Mouse (Mus musculus): Measurements from ENCODE around the gene Agrn. TPM values are rescaled to one million over a fixed set of nuclear protein-coding genes. Genes with fewer than 3 reads are reported as not detected.

Gene Agrn
- polyA plus RNA-seq (2017; shearing (Covaris generic)) = 1 to 10 TPM; 2.6 to 2.8 TPM

GRCm38 (mm10) chr4:156197131-156197828 is at the start of gene Agrn:
Gene Agrn, minus strand, starts transcription at chr4:156197488.
- peak; percentile 24 for ATAC-seq

- ATAC-seq = no peak
Observed at GRCm38 (mm10) chr4:156236651-156237447, 39.6 kb upstream of the Agrn start.

- peak; percentile 86 for ATAC-seq
Observed at GRCm38 (mm10) chr4:156235808-156236533, 38.7 kb upstream of the Agrn start, which contains the start of gene Noc2l. Gene Noc2l, plus strand, starts transcription at chr4:156236010.

GRCm38 (mm10) chr4:156235360-156235770 is 38.1 kb upstream of the Agrn start:
- peak; percentile 21 for ATAC-seq

GRCm38 (mm10) chr4:156234701-156235213 is 37.5 kb upstream of the Agrn start, which contains the start of gene Plekhn1:
Gene Plekhn1, minus strand, starts transcription at chr4:156234857.
- ATAC-seq = peak; percentile 28

- ATAC-seq = no peak
Observed at GRCm38 (mm10) chr4:156234021-156234501, 36.8 kb upstream of the Agrn start.

GRCm38 (mm10) chr4:156228393-156229024 is 31.2 kb upstream of the Agrn start:
- ATAC-seq = no peak

- ATAC-seq = no peak
Observed at GRCm38 (mm10) chr4:156227752-156228392, 30.6 kb upstream of the Agrn start.

- no peak for ATAC-seq
Observed at GRCm38 (mm10) chr4:156224276-156224675, 27.0 kb upstream of the Agrn start.

- ATAC-seq = no peak
Observed at GRCm38 (mm10) chr4:156219936-156220335, 22.6 kb upstream of the Agrn start.

- no peak for ATAC-seq
Observed at GRCm38 (mm10) chr4:156217838-156218237, 20.6 kb upstream of the Agrn start.

GRCm38 (mm10) chr4:156217022-156217669 is 19.9 kb upstream of the Agrn start:
- ATAC-seq = no peak

GRCm38 (mm10) chr4:156216196-156216595 is 18.9 kb upstream of the Agrn start:
- no peak for ATAC-seq

- ATAC-seq = no peak
Observed at GRCm38 (mm10) chr4:156215649-156216048, 18.4 kb upstream of the Agrn start, which contains the start of gene Perm1. Gene Perm1, plus strand, starts transcription at chr4:156215868.

- no peak for ATAC-seq
Observed at GRCm38 (mm10) chr4:156213134-156213533, 15.8 kb upstream of the Agrn start.

GRCm38 (mm10) chr4:156209963-156210635 is 12.8 kb upstream of the Agrn start:
- no peak for ATAC-seq

- ATAC-seq = no peak
Observed at GRCm38 (mm10) chr4:156208872-156209271, 11.6 kb upstream of the Agrn start.

GRCm38 (mm10) chr4:156203413-156204131 is 6.3 kb upstream of the Agrn start:
- peak; percentile 10 for ATAC-seq

GRCm38 (mm10) chr4:156203001-156203412 is 5.7 kb upstream of the Agrn start, which contains the start of gene AW011738:
Gene AW011738, plus strand, starts transcription at chr4:156203304.
- ATAC-seq = peak; percentile 82
